Mouse (Mus musculus) lung, embryonic 14.5 days (tissue): ENCODE data around the gene Fhad1. TPM values are rescaled to one million over a fixed set of nuclear protein-coding genes. Genes with fewer than 3 reads are reported as not detected.

Experiments used
- ATAC-seq: fragments of 200-750 bp; cut with Nextera tagmentation; 2 replicates; pipeline ENCODE4 v1.8.0; 2017; ENCODE audit warnings: mild to moderate bottlenecking, moderate TSS enrichment, moderate library complexity; ENCODE audit not compliant: insufficient read depth
- DNase-seq: peaks from one replicate; pipeline ENCODE4 v3.0.0-alpha.2; 2015
- H3K27ac ChIP-seq: fragments of 300-500 bp; sonication (generic); 2 replicates; pipeline ENCODE4 v1.5.1; 2014; ENCODE audit warnings: low read depth, mild to moderate bottlenecking, moderate library complexity
- H3K27me3 ChIP-seq: fragments of 300-500 bp; sonication (generic); 2 replicates; pipeline ENCODE4 v1.6.1; 2014; ENCODE audit warnings: low read length, control low read depth; ENCODE audit not compliant: insufficient read depth
- H3K36me3 ChIP-seq: fragments of 300-500 bp; sonication (generic); 2 replicates; pipeline ENCODE4 v1.6.1; 2014; ENCODE audit warnings: control low read depth; ENCODE audit not compliant: insufficient read depth
- H3K4me1 ChIP-seq: fragments of 300-500 bp; sonication (generic); 2 replicates; pipeline ENCODE4 v1.6.1; 2014; ENCODE audit warnings: antibody characterized with exemption, control low read depth; ENCODE audit not compliant: insufficient read depth
- H3K4me2 ChIP-seq: fragments of 300-500 bp; sonication (generic); 2 replicates; pipeline ENCODE4 v1.6.1; 2014; ENCODE audit warnings: mild to moderate bottlenecking
- H3K4me3 ChIP-seq: fragments of 300-500 bp; sonication (generic); 2 replicates; pipeline ENCODE4 v1.5.1; 2014; ENCODE audit warnings: low read depth, low read length
- H3K9ac ChIP-seq: fragments of 300-500 bp; sonication (generic); 2 replicates; pipeline ENCODE4 v1.6.1; 2014
- H3K9me3 ChIP-seq: fragments of 300-500 bp; sonication (generic); 2 replicates; pipeline ENCODE4 v1.6.1; 2016; ENCODE audit warnings: low read depth, low read length, control low read depth
- CTCF ChIP-seq: IDR thresholded peaks from 2 replicates; pipeline ENCODE4 v1.5.1; 2016; ENCODE audit warnings: antibody characterized with exemption, low read depth
- WGBS: fragments of 180-500 bp; shearing (Covaris S2); extraction: QIAGEN DNeasy Blood & Tissue Kit; methylation state at CpG from one replicate; pipeline ENCODE4 v1.1.7; 2014; 5-methylcytosine and 5-hydroxymethylcytosine counted together
- polyA plus RNA-seq: library from polyadenylated mRNA; unstranded; fragments of >200 nt; fragmentation: Nextera tagmentation; extraction: Ambion mirVana; gene quantifications from 2 replicates; pipeline ENCODE4 v1.2.1, GENCODE M21; 2014

Fhad1 gene
- polyA plus RNA-seq, 1 experiment from 2014 or later = 1.4 TPM

DNA sequence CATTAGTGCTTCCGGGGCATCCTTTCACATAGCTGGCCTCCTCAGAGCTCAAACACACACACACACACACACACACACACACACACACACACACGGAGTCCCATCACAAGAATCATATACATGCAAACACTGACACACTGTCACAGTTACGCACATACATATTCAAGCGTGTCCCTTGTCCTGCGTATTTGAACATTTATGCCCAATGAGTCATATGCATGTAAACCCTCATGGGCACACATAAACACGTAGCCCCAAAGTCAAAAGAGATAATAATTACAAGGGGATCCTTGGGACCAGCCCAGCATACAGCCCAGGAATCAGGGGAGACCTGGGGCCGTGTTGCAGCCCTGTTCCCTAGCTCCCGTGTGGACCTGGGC lies 112.4 kb downstream of the Fhad1 start:
- H3K9ac ChIP-seq = no peak overlapping the region
- H3K27me3 ChIP-seq = no peaks in the 10 kb centered on the region
- 81% methylated on average over 8 of the region's 8 CpGs for WGBS
- peaks cover 12% of the 10 kb centered on the region; the same call in 1 of the 2 replicates for H3K4me1 ChIP-seq
- no peaks in the 10 kb centered on the region for H3K9me3 ChIP-seq
- H3K4me2 ChIP-seq = no peak overlapping the region
- DNase-seq = no peak
- H3K4me3 ChIP-seq = no peak overlapping the region
- H3K27ac ChIP-seq = no peak overlapping the region
- no peak for ATAC-seq
- TF ChIP-seq CTCF = no peak
- no peaks in the 10 kb centered on the region for H3K36me3 ChIP-seq

DNA sequence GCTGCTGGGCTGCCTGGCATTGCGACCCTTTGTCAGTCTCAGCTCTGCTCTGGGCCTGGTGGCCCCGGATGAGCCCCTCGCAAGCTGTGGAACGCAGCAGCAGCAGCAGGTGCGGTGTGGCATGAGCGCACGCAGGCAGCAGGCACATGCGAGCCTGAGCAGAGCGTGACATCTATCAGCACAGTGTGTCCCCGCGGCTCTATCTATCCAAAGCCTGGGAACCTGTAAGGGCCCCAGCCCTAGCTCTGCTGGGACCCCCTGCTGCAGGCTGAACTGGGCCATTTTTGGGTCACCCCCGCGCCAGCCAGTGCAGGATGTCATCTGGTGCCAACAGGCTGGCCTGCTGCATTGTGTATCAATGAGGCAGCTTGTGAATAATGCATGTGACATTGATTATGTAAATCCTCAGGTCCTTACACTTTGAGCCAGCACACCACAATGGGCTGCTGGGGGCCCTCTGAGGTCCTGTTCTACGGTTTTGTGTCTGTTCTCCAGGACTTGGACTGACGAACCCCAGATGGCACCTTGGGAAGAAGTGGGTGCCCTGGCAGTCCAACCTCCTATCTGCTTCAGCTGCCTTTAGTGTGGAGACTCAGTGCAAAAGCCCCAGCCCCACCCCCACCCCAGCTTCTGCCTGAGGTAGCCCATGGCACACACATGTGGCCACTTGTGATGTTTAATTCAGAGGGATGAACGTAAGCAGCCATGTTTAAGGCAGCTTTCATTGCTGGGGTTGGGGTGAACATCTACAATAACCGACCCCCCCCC lies 113.0 kb downstream of the Fhad1 start:
- Histone ChIP-seq H3K27me3 (no peaks in the 10 kb centered on the region), H3K4me1 (peaks cover 16% of the 10 kb centered on the region; the same call in 1 of the 2 replicates), H3K9ac (no peak overlapping the region), H3K27ac (no peak overlapping the region), H3K36me3 (no peaks in the 10 kb centered on the region), H3K9me3 (no peaks in the 10 kb centered on the region), H3K4me3 (no peak overlapping the region), H3K4me2 (no peak overlapping the region)
- ATAC-seq (no peak), DNase-seq (no peak)
- TF ChIP-seq CTCF = no peak
- WGBS = 70% methylated on average over 17 of the region's 17 CpGs

DNA sequence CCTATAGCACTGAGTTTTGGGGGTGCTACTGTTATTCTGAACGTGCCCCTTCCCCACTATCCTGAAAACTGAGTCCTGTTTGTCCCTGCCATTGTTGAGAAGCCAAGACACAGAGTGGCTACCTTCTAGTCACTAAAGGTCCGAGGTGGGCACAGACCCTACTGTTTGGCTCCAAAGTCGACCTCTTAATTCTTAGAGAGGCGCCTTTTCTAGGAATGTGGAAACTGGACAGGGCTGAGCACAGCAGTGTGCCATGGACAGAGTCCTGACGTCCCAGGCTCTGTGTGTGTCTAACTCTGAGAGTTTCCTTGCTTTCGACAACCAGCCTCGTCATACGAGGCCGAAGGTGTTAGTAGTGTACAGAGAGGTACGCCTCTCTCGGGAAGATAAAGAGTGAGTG lies 114.5 kb downstream of the Fhad1 start:
- H3K9ac ChIP-seq = no peak overlapping the region
- WGBS = 39% methylated on average over 11 of the region's 11 CpGs
- ATAC-seq = no peak; the same call in 1 of the 2 replicates
- H3K4me1 ChIP-seq = peaks cover 23% of the 10 kb centered on the region
- H3K27me3 ChIP-seq = no peaks in the 10 kb centered on the region
- no peak overlapping the region for H3K4me3 ChIP-seq
- peak overlapping the region; percentile 67 for H3K27ac ChIP-seq
- no peaks in the 10 kb centered on the region for H3K36me3 ChIP-seq
- no peak overlapping the region for H3K4me2 ChIP-seq
- DNase-seq = no peak
- H3K9me3 ChIP-seq = no peaks in the 10 kb centered on the region
- no peak for TF ChIP-seq CTCF

DNA sequence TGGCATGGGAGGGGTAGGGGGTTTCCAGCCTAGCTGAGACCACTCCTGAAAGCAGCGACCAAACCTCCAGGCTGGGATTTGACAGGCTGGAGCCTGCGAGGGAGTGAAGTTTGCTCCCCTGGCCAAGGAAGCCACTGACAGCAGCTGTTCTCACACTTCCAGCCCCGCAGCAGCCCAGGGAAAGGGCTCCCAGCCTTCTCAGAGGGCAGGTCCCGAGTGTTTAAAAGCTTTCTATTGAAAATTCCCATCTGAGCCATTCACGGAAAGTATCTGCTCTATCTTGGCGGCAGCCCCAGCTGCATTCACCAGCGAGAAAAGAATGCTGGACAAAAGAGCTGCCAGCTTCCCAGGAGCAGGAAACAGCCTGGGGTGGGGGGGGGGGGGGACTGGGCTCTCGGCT lies 114.9 kb downstream of the Fhad1 start:
- Histone ChIP-seq H3K4me1 (peaks cover 25% of the 10 kb centered on the region), H3K9me3 (no peaks in the 10 kb centered on the region), H3K4me2 (peak overlapping the region; percentile 12; the same call in 1 of the 2 replicates), H3K27ac (peak overlapping the region; percentile 84), H3K9ac (no peak overlapping the region), H3K27me3 (no peaks in the 10 kb centered on the region), H3K4me3 (no peak overlapping the region), H3K36me3 (no peaks in the 10 kb centered on the region)
- ATAC-seq (peak; percentile 62), DNase-seq (peak; percentile 90)
- WGBS = 7% methylated on average over 8 of the region's 8 CpGs
- no peak for TF ChIP-seq CTCF

DNA sequence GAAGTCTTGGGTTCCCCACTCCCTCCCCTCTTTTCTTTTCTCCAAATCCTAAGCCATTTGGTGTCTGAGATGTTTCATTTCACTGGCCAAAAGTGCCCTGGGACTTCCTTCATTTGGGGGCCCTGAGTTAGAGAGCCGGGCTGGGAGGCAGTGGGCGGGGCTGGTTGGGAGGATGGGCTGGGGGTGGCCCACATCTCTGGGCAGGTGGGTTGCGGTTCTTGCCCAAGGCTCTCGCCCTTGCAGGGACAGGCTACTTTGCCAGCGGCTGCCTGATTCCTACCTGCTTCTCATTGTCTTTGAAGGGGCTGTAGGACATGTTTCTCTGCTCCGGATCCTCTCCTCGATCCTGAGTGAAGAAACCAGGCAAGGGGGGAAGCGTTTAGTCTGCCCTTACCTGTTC lies 116.0 kb downstream of the Fhad1 start:
- H3K27me3 ChIP-seq = no peaks in the 10 kb centered on the region
- DNase-seq = no peak
- H3K4me1 ChIP-seq = peaks cover 25% of the 10 kb centered on the region
- no peaks in the 10 kb centered on the region for H3K9me3 ChIP-seq
- H3K36me3 ChIP-seq = no peaks in the 10 kb centered on the region
- no peak overlapping the region for H3K4me2 ChIP-seq
- 0 out of 2 replicates have a peak overlapping the region, but pooled peaks have one; percentile 84 for H3K27ac ChIP-seq
- 84% methylated on average over 8 of the region's 8 CpGs for WGBS
- no peak overlapping the region for H3K9ac ChIP-seq
- no peak overlapping the region for H3K4me3 ChIP-seq
- no peak for TF ChIP-seq CTCF
- no peak for ATAC-seq

DNA sequence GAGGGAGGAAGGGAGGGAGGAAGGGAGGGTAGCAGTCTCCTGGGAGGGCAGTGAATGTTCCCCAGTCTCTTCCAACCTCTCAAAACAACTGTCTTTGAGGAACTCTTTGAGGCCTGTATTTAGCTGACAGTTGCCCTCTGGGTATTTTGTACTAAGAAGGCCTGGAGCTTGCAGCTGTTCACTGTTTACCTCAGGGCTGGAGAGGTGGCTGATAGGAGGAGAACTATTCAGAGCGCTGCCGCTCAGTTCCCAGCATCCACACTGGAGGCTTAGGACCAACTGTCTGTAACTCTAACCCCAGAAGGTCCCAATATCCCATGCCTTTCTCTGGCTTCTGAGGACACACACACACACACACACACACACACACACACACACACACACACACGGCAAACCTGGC lies 117.0 kb downstream of the Fhad1 start:
- Histone ChIP-seq H3K4me2 (no peak overlapping the region), H3K36me3 (no peaks in the 10 kb centered on the region), H3K9me3 (no peaks in the 10 kb centered on the region), H3K4me3 (no peak overlapping the region), H3K9ac (no peak overlapping the region), H3K27ac (no peak overlapping the region), H3K4me1 (peaks cover 25% of the 10 kb centered on the region), H3K27me3 (no peaks in the 10 kb centered on the region)
- ATAC-seq (peak; percentile 13; the same call in 1 of the 2 replicates), DNase-seq (peak; percentile 41)
- no peak for TF ChIP-seq CTCF
- 24% methylated on average over 3 of the region's 3 CpGs for WGBS

DNA sequence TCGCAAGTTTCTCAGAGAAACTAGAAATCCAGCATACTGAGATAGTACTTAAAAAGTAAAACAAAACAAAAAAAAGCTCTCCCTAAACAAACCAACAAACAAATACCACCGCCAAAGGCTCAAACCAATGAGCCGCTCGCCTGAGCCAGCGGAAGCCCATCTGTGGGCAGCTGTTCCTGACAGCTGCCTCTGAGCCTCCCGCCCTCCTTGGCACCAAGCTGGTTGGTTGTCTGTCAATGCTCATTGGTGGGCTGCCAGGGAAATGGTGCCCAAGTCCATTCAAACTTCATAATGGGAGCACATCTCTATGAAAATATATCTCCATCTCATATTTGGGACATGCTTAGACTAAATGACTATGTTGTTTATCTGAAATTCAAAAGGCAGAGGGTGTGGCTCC lies 117.7 kb downstream of the Fhad1 start:
- TF ChIP-seq CTCF = no peak
- ATAC-seq (no peak), DNase-seq (peak; percentile 72)
- H3K27me3 ChIP-seq = no peaks in the 10 kb centered on the region
- no peak overlapping the region for H3K4me3 ChIP-seq
- no peak overlapping the region for H3K27ac ChIP-seq
- H3K36me3 ChIP-seq = no peaks in the 10 kb centered on the region
- H3K4me2 ChIP-seq = no peak overlapping the region
- no peak overlapping the region for H3K9ac ChIP-seq
- H3K9me3 ChIP-seq = no peaks in the 10 kb centered on the region
- peaks cover 25% of the 10 kb centered on the region for H3K4me1 ChIP-seq
- WGBS = 61% methylated on average over 6 of the region's 6 CpGs
